Mouse (Mus musculus): ENCODE measurements at regions not wholly inside any gene's neighbourhood (a gene's known extent, or its start where the extent isn't known, plus 50 kb on each side); places are given as distances from the start of the nearest gene placed in this dataset.

DNA sequence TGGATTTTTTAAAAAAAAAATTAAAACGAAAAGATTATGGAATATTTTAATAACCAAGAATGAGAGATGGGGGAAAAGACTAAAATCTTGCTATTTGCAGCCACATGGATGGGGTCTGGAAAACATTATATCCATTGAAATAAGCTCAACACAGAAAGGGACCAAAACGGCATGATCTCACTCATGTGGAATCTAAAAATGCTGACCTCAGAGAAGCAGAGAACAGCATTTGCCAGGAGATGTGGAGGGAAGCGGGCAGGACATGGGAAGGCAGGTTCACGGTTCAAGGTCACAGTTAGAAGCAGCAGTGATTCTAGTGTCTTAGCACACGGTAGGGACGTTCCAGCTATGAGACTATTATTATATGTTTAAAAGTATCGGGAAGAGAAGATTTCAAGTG, 76.2 kb upstream of the S1pr3 start:
- in situ Hi-C loops (cut with MboI; ENCODE audit: unreplicated experiment in 2 of 2): no loop called here

DNA sequence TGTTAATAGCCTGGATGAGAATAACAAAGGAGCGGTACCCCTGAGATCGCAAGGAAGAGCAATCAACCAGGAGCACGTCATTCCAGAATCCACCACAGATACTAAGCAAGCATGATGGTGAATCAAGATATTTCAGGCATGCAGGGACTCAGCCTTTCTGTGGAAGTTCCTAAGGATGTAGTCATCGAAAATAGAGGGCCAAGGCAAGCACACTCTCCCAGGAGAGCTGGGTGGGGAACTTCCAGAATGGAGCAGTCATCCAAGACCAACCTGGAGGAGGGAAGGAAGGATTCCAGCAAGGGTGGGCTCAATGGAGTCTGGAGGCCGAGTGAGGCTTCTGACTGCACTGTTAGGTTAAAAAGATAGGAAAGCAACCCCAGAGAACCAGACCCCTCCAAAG, 75.0 kb upstream of the S1pr3 start:
- in situ Hi-C loops (cut with MboI; ENCODE audit: unreplicated experiment in 2 of 2): no loop called here

DNA sequence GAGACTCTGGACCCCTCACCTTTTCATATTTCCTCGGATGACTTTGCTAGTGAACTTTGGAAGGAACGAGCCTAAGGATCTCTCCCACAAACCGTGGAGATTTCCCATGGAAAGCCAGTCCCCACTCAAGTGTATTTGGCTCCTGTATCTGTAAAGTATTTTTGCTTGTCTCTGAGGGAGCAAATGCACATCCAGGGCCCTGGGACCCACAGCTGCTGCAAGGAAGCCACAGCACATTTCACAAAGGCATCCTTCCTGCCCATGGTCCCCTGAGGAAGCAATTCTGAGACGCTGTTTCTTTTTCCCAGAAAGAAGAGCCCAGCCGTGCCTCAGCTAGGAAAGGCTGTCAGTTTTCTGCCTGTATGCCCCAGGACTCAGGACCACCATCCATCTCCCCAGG, 71.7 kb upstream of the S1pr3 start:
- in situ Hi-C loops (cut with MboI; ENCODE audit: unreplicated experiment in 2 of 2): no loop called here

DNA sequence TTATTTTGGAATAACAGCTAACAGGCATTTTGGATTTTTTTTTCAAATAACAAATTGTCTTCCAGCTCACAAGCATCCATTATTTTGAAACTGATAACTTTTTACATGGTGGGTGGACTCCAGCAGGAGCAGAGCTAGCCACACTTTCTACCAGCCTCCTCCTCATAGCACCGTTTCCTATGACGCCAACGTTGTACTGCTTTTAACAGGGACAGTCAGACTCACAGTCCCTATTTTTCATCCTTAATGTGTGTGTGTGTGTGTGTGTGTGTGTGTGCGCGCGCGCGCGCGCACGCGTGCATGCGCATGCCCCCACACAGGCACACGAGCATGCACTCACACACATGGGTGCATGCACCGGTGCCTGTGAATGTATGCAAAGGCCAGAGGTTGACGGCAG, 70.5 kb upstream of the S1pr3 start:
- in situ Hi-C loops (cut with MboI; ENCODE audit: unreplicated experiment in 2 of 2): no loop called here

DNA sequence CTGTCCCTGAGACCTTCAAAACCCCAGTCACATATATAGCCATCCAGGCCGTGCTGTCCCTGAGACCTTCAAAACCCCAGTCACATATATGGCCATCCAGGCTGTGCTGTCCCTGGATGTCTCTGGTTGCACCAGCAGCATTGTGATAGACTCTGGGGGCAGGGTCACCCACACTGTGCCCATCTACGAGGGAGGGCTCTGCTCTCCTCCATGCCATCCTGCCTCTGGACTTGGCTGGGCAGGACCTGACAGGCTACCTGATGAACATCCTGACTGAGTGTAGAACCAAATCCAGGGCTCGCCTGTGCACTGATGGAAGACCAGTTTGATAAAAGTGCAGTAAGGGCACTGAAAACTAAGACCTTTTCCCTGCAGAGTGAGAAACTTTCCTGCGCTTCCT, 63.1 kb upstream of the S1pr3 start:
- in situ Hi-C loops (cut with MboI; ENCODE audit: unreplicated experiment in 2 of 2): no loop called here

DNA sequence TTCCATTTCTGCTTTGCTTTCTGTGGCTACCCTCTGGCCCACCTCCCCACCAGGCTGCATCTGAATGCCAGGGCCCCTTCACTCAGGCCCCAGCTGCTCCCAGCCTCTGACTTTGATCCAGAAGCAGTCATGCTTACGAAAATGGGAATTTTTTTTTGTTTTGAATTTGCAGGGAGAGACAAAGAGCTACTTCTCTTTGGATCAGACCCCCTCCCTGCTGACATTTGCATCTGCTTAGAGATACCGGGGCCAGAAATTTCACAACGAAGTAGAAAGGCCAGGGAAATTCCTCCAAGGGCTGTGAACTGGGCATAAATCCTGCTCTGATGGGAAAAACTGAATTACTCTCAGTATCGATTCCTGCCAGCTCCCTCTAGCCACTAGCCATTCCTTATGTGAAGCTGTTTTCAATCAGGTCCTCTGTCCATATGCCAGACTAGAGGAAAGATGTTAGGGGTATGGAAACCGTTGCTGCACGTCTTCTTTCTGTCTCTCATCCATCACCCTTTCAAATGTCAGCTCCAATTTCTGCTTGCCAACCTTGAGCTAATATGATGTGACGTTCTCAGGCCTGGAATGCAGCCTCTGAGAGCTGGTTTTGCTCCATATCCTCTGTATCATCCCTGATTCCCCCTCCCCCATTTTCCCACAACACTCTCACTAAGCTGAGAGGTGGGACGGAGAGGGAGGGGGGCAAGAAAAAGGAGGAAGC, 62.4 kb upstream of the S1pr3 start:
- in situ Hi-C loops (cut with MboI; ENCODE audit: unreplicated experiment in 2 of 2): no loop called here

DNA sequence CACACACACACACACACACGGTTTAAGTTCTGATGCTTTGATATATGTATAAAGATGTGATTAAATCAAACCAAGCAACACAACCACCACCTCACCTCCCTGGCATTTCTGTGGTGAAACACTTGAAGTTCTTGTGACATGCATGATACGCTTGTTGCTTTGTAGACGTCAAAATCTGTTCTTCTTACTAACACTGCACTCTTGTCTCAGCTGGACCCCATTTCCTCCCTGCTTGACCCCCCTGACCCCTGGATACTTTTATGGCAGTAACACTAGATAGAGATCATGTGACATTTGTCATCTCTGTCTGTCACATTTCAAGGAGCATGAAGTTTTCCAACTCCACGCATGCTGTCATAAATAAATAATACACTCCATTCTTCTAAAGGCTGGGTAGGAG, 59.7 kb upstream of the S1pr3 start:
- in situ Hi-C loops (cut with MboI; ENCODE audit: unreplicated experiment in 2 of 2): no loop called here

DNA sequence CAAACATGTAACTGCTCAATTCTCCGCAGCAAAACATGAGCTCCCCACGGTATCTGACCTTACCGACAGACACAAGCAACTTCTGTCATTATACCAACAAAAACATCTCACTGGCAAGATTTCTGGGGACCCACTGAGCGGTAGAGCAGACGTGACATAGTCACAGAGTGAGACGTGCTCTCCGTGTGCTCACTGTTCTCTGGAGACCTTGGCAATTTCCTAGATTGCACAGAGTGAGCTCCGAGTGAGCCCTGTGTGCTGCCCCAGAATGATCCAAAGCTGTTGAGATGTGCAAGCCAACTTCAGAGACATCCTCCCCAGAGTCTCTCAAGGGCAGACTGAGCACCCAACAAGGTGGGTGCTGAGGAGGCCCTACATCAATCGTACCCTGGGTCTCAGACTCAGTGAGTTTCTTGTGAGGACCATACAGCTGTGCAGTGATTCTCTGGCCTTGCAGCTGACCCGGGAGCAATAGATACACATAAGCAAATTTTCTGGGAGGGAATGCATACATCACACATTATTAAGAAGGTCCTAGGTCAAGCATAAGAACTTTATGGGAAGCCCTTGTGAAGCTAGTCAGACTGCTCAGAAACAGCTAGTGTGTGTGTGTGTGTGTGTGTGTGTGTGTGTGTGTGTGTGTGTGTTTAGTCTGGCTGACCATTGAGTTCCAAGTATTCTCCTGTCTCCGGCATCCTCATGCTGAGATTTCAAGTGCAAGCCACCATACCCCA, 58.5 kb upstream of the S1pr3 start:
- in situ Hi-C loops (cut with MboI; ENCODE audit: unreplicated experiment in 2 of 2): no loop called here

DNA sequence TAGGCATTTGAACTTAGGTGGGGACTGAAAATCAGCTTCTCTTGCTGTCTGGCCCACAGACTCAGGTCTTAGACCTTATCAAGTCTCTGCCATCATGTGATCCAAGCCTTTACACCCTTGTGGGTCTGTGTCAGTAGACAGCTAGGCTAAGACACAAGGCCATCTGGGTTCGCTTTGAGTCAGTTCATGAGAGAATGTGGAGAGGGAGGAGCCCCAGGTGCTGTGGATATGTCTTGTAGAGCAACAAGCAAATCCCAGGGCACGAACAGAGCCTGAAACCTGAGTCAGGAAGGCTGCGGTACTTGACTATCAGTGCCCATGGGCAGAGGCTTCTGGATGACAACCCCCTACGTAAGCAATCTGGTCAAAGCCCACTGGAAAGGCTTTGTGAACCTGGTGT, 55.6 kb upstream of the S1pr3 start:
- in situ Hi-C loops (cut with MboI; ENCODE audit: unreplicated experiment in 2 of 2): no loop called here

DNA sequence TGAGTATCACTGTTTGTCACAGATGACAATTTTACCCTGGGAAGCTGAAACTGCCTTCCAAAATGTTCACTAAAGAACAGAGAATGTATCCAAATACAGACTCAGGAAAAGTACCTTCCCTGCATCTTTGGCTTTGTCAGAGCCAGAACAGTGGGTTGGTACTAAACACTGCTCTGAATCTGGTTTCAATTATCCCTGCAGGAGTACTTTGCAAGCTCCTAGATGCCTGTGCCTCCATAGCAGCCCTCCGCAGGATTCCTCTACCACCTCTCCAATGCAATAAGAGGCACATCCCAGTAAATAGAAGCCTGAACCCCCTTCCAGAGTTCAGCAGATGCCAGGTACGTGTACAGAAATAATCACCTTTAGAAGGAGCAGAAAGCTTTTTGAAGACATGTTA, 52.9 kb upstream of the S1pr3 start:
- in situ Hi-C loops (cut with MboI; ENCODE audit: unreplicated experiment in 2 of 2): no loop called here
